Mouse (Mus musculus) adipose tissue, adult 10 weeks (tissue): Measurements from ENCODE around the gene Hist1h3h. TPM values are rescaled to one million over a fixed set of nuclear protein-coding genes. Genes with fewer than 3 reads are reported as not detected.

Experiments used
- polyA plus RNA-seq: library from polyadenylated mRNA; stranded (reverse); fragments of 350-450 nt; fragmentation: Illumina TruSeq; extraction: RNeasy Lipid Tissue Mini Kit (QIAGEN cat#74804); gene quantifications from one replicate; pipeline ENCODE4 v1.2.3, GENCODE M21; 2014; ENCODE audit warnings: low read depth, low replicate concordance

Hist1h3h gene
- polyA plus RNA-seq, result not detected

DNA sequence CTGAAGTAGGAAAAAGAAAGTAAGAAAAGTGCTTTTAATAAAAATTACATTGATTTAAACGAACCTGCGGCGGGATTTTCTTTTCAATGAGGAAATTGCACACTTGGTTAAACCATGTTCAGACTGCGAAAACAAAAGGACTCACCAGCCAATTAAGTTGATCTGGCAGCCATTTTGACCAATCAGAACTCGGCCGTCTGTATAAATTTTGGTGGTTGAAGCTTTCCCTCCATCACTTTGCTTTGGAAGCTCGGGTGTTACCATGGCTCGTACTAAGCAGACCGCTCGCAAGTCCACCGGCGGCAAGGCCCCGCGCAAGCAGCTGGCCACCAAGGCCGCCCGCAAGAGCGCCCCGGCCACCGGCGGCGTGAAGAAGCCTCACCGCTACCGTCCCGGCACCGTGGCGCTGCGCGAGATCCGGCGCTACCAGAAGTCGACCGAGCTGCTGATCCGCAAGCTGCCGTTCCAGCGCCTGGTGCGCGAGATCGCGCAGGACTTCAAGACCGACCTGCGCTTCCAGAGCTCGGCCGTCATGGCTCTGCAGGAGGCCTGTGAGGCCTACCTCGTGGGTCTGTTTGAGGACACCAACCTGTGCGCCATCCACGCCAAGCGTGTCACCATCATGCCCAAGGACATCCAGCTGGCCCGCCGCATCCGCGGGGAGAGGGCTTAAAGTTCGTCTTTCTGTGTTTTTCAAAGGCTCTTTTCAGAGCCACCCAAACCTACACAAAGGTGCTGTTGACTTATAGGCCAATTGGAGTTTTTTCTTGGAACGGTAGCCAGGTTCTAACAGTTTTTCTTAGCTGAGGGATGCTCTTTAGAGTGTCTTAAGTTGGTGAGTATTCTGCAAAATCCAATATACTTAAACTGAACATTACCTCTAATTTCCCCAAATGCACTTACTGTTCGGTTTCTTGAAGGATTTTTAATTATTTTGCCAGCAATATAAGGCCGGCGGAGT, at the start of gene Hist1h3h:
Hist1h3h (plus strand) TSS at position 263 of the 961 bp plus-strand sequence.

DNA sequence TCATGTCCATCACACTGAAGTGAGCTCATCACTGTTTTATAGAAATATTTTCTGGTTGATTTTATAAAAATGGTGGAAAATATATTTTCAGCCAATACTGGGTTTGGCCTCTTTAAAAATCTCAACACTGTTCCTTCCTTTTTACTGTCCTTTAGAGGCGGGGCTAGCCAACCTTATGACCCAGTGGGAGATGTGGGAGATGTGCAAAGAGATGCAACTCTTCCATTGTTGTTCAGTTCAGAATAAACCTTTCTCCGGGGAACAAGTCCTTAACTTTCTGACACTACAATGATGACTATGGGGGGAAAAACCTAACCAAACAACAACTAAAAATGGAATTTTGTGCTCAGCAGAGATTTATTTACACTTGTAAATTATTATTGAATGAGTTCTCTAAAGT, 40.2 kb upstream of the Hist1h3h start, which contains the start of gene Olfr1360:
Olfr1360 (minus strand) TSS at position 101 of the 400 bp plus-strand sequence.

DNA sequence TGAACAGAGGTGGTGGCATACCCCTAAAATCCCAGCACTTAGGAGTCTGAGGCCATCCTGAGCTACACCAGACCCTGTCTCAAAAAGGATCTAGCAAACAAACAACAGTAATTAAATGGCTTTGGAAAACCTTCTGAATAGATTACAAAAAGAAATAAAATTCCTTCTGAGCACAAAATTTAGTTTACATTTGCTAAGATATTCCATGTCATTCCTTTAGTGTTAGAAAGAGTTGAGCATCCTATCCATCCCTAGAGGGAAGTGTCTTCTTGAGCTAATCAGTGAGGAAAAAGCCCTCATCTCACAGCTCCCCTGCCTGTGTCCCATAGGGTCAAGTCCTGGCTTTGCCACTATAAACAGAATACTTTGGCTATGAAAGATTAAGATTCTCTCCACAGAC, 19.6 kb upstream of the Hist1h3h start, which contains the start of gene Olfr1359:
Olfr1359 (plus strand) TSS at position 301 of the 400 bp plus-strand sequence.

DNA sequence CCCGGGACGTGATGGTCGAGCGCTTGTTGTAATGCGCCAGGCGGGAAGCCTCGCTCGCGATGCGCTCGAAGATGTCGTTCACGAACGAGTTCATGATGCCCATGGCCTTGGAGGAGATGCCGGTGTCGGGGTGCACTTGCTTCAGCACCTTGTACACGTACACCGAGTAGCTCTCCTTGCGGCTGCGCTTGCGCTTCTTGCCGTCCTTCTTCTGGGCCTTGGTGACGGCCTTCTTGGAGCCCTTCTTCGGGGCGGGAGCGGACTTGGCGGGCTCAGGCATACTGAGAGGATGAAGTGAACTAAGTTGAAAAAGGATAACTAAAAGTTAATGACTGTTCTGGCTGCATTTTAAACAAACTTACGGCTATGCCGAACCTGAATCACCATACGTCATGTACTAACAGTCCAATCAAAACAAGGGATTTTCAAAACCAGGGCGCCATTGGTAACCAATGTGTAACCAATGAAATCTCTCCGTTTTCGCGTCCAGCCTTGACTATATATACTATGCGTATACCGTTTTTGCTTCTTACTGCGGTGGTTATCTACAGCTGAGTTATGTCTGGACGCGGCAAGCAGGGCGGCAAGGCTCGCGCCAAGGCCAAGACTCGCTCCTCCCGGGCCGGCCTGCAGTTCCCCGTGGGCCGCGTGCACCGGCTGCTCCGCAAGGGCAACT, 1.5 kb upstream of the Hist1h3h start, which contains the start of the genes Hist1h2bl and Hist1h2ai:
Hist1h2bl (minus strand) TSS at position 280 of the 676 bp plus-strand sequence.
Hist1h2ai (plus strand) TSS at position 559 of the 676 bp plus-strand sequence.

GRCm38 (mm10) chr13:21721757-21722372, 4.4 kb downstream of the Hist1h3h start, which contains the start of gene Hist1h2bm:
Gene Hist1h2bm (plus strand): TSS chr13:21722044.

DNA sequence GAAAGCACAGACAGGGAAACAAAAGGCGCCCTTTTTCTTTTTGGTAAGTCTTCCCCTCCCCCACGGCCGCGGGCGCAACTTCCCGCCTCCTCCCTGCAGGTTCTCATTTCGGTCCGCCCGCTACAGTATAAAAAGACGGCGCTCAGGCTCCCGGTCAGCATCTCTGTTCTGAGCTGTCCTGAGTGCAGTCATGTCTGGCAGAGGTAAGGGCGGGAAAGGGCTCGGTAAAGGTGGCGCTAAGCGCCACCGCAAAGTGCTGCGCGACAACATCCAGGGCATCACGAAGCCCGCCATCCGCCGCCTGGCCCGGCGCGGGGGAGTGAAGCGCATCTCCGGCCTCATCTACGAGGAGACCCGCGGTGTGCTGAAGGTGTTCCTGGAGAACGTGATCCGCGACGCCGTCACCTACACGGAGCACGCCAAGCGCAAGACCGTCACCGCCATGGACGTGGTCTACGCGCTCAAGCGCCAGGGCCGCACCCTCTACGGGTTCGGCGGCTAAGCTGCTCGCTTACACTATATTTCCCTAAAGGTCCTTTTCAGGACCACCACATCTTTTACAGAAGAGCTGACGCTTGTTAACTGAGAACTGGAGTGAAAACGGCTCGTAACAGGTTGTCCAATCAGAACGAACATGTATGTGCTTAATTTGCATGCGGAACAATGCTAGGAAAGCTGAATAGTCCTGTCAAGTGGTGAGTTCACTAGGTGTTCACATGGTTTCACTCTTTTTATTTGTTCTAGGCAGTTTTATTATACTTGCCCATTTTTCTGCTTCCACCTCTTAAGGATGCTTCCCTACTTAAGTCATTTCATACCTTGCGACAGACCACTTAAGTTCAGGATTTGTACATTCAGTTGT, 17.7 kb downstream of the Hist1h3h start, which contains the start of gene Hist1h4j:
Hist1h4j (plus strand) TSS at position 159 of the 862 bp plus-strand sequence.

DNA sequence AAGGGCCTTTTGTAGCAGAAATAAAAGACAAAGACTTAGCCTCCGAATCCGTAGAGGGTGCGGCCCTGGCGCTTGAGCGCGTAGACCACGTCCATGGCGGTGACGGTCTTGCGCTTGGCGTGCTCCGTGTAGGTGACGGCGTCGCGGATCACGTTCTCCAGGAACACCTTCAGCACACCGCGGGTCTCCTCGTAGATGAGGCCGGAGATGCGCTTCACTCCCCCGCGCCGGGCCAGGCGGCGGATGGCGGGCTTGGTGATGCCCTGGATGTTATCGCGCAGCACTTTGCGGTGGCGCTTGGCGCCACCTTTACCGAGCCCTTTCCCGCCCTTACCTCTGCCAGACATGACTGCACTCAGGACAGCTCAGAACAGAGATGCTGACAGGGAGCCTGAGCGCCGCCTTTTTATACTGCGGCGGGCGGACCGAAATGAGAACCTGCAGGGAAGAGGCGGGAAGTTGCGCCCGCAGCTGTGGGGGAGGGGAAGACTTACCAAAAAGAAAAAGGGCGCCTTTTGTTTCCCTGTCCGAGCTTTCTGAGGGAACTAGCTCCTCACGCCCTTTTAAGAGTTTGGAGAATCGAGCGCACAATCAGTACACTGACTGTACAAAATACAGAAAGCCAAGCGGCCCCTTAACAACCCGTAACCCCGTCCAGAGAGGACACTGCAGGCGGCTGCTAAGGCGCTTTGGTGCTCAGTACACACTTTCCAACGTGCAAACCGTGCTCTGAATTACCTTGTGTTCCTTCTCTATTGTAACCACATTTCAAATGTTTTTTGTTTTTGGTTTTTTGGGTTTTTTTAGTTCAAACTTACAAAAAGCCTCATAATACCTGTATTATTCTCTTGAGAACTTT, 32.9 kb downstream of the Hist1h3h start, which contains the start of gene Hist1h4k:
Hist1h4k (minus strand) TSS at position 347 of the 859 bp plus-strand sequence.

GRCm38 (mm10) chr13:21753524-21754285, 36.2 kb downstream of the Hist1h3h start, which contains the start of the genes Hist1h2ak and Hist1h2bn:
Gene Hist1h2ak (minus strand): TSS chr13:21753827.
Gene Hist1h2bn (plus strand): TSS chr13:21754123.

Other genes starting within 250 kb of the Hist1h3h start
- gene Nkapl, start 249.2 kb upstream of the Hist1h3h start, polyA plus RNA-seq, result 3.8 TPM
- gene Zkscan4, start 238.8 kb upstream of the Hist1h3h start, polyA plus RNA-seq, result 3.7 TPM
- gene Gm10065, start 238.2 kb upstream of the Hist1h3h start, polyA plus RNA-seq, result not detected
- gene AK157302, start 222.4 kb upstream of the Hist1h3h start, polyA plus RNA-seq, result 1.2 TPM
- gene Gm11273, start 216.2 kb upstream of the Hist1h3h start, polyA plus RNA-seq, result 6.9 TPM
- 8.4 TPM for gene Zkscan8, start 186.5 kb upstream of the Hist1h3h start, polyA plus RNA-seq
- gene Olfr1366, start 174.9 kb upstream of the Hist1h3h start, polyA plus RNA-seq, result not detected
- gene Olfr1535, start 157.8 kb upstream of the Hist1h3h start, polyA plus RNA-seq, result not detected
- not detected for gene Olfr1364, start 135.9 kb upstream of the Hist1h3h start, polyA plus RNA-seq
- gene Olfr1362, start 103.6 kb upstream of the Hist1h3h start, polyA plus RNA-seq, result not detected
- not detected for gene Olfr11, start 75.1 kb upstream of the Hist1h3h start, polyA plus RNA-seq
- gene Olfr1361, start 54.3 kb upstream of the Hist1h3h start, polyA plus RNA-seq, result not detected
- gene Olfr1360, start 40.3 kb upstream of the Hist1h3h start, polyA plus RNA-seq, result not detected
- not detected for gene Olfr1359, start 19.5 kb upstream of the Hist1h3h start, polyA plus RNA-seq
- not detected for gene Hist1h2bl, start 1.5 kb upstream of the Hist1h3h start, polyA plus RNA-seq
- gene Hist1h2ai, start 1.2 kb upstream of the Hist1h3h start, polyA plus RNA-seq, result not detected
- not detected for gene Hist1h2bm, start 4.4 kb downstream of the Hist1h3h start, polyA plus RNA-seq
- gene Hist1h4j, start 17.4 kb downstream of the Hist1h3h start, polyA plus RNA-seq, result 1.1 TPM
- not detected for gene Hist1h4k, start 32.8 kb downstream of the Hist1h3h start, polyA plus RNA-seq
- gene Hist1h2ak, start 36.2 kb downstream of the Hist1h3h start, polyA plus RNA-seq, result not detected
- not detected for gene Hist1h2bn, start 36.5 kb downstream of the Hist1h3h start, polyA plus RNA-seq
- gene Hist1h1b, start 63.0 kb downstream of the Hist1h3h start, polyA plus RNA-seq, result not detected
- not detected for gene Hist1h3i, start 65.7 kb downstream of the Hist1h3h start, polyA plus RNA-seq
- gene Hist1h2an, start 69.6 kb downstream of the Hist1h3h start, polyA plus RNA-seq, result not detected
- gene Hist1h2bp, start 69.8 kb downstream of the Hist1h3h start, polyA plus RNA-seq, result 1.7 TPM
- gene Hist1h2bq, start 92.5 kb downstream of the Hist1h3h start, polyA plus RNA-seq, result 1.0 TPM
- not detected for gene Hist1h2ao, start 92.8 kb downstream of the Hist1h3h start, polyA plus RNA-seq
- not detected for gene Hist1h4m, start 94.1 kb downstream of the Hist1h3h start, polyA plus RNA-seq
- gene Hist1h4n, start 114.5 kb downstream of the Hist1h3h start, polyA plus RNA-seq, result 2.9 TPM
- gene Hist1h2ap, start 115.8 kb downstream of the Hist1h3h start, polyA plus RNA-seq, result not detected
- gene Hist1h2br, start 116.1 kb downstream of the Hist1h3h start, polyA plus RNA-seq, result 0.46 TPM
- 3.0 TPM for gene Zfp184, start 227.4 kb downstream of the Hist1h3h start, polyA plus RNA-seq